Mouse (Mus musculus) bone marrow, adult 2 months (tissue): ENCODE results near the gene Olig3. TPM values are rescaled to one million over a fixed set of nuclear protein-coding genes. Genes with fewer than 3 reads are reported as not detected.
"Not testable (repeated sequence)": the region's sequence is repeated elsewhere in the genome, so short reads cannot be mapped to it uniquely, and the experiment has no call there.

Experiments used
- H3K27ac ChIP-seq: fragments of 200-500 bp; 2 replicates; pipeline ENCODE4 v1.5.1; 2012; ENCODE audit warnings: low read depth, mild to moderate bottlenecking, control low read depth, inconsistent platforms, low read length; ENCODE audit not compliant: control insufficient read depth, poor library complexity, insufficient read depth
- H3K4me1 ChIP-seq: fragments of 200-500 bp; 2 replicates; pipeline ENCODE4 v1.6.1; 2011; ENCODE audit warnings: low read length; ENCODE audit not compliant: control insufficient read depth, insufficient read depth
- H3K4me3 ChIP-seq: fragments of 200-500 bp; replicated peaks from 2 replicates; pipeline ENCODE3; 2011; ENCODE audit warnings: mild to moderate bottlenecking, low read depth, low read length, control low read depth; ENCODE audit not compliant: control insufficient read depth
- CTCF ChIP-seq: fragments of 200-500 bp; IDR thresholded peaks from 2 replicates; pipeline ENCODE4 v1.5.1; 2011; ENCODE audit warnings: low read length, control low read depth; ENCODE audit not compliant: control insufficient read depth, insufficient read depth
- POLR2A ChIP-seq: fragments of 200-500 bp; IDR thresholded peaks from 2 replicates; pipeline ENCODE4 v1.6.1; 2011; ENCODE audit warnings: low read depth, mild to moderate bottlenecking, control low read depth, low read length, borderline replicate concordance; ENCODE audit not compliant: control insufficient read depth
- WGBS: fragments of 180-500 bp; shearing (Covaris S2); methylation state at CpG from one replicate; pipeline ENCODE4 v1.1.7; 2018; 5-methylcytosine and 5-hydroxymethylcytosine counted together
- polyA plus RNA-seq: library from polyadenylated mRNA; stranded (reverse); fragments of >200 nt; gene quantifications from 2 replicates; pipeline ENCODE4 v1.2.4, GENCODE M21; 2011; ENCODE audit warnings: low replicate concordance; ENCODE audit not compliant: missing spikeins, insufficient read depth, insufficient read length

The Olig3 gene
- polyA plus RNA-seq, 1 experiment, result 2.4 TPM

- 81% methylated on average over 3 of the region's 3 CpGs for WGBS
- Histone ChIP-seq H3K4me3 (no peak overlapping the region), H3K27ac (no peak overlapping the region), H3K4me1 (no peaks in the 10 kb centered on the region)
- TF ChIP-seq POLR2A (no peak), CTCF (no peak)
Measured at GRCm38 (mm10) chr10:19370146-19370545, 13.8 kb downstream of the Olig3 start.

- no peak overlapping the region for H3K4me3 ChIP-seq
- TF ChIP-seq POLR2A (no peak), CTCF (no peak)
- H3K4me1 ChIP-seq, result no peaks in the 10 kb centered on the region
- H3K27ac ChIP-seq, result no peak overlapping the region
- 84% methylated on average over 5 of the region's 5 CpGs for WGBS
Measured at GRCm38 (mm10) chr10:19372263-19372662, 15.9 kb downstream of the Olig3 start.

GRCm38 (mm10) chr10:19373797-19374196, 17.5 kb downstream of the Olig3 start:
- Histone ChIP-seq H3K27ac (no peak overlapping the region), H3K4me3 (no peak overlapping the region), H3K4me1 (no peaks in the 10 kb centered on the region)
- WGBS, result 20% methylated on average over 7 of the region's 7 CpGs
- no peak for TF ChIP-seq CTCF
- no peak for TF ChIP-seq POLR2A

- WGBS, result 77% methylated on average over 3 of the region's 3 CpGs
- Histone ChIP-seq H3K4me1 (no peaks in the 10 kb centered on the region), H3K27ac (no peak overlapping the region), H3K4me3 (no peak overlapping the region)
- TF ChIP-seq CTCF (no peak), POLR2A (no peak)
Measured at GRCm38 (mm10) chr10:19374311-19374710, 18.0 kb downstream of the Olig3 start.

GRCm38 (mm10) chr10:19375838-19376237, 19.5 kb downstream of the Olig3 start:
- Histone ChIP-seq H3K4me1 (no peaks in the 10 kb centered on the region), H3K4me3 (no peak overlapping the region), H3K27ac (no peak overlapping the region)
- WGBS, result 84% methylated on average over 2 of the region's 2 CpGs
- TF ChIP-seq CTCF (no peak), POLR2A (no peak)

GRCm38 (mm10) chr10:19380971-19381370, 24.6 kb downstream of the Olig3 start:
- not testable (repeated sequence) for H3K4me1 ChIP-seq, H3K27ac ChIP-seq, H3K4me3 ChIP-seq
- WGBS, result 90% methylated on average over 1 of the region's 1 CpGs

- H3K4me1 ChIP-seq, result no peaks in the 10 kb centered on the region
- H3K27ac ChIP-seq, result no peak overlapping the region
- WGBS, result 77% methylated on average over 3 of the region's 3 CpGs
- H3K4me3 ChIP-seq, result no peak overlapping the region
- no peak for TF ChIP-seq POLR2A
- no peak for TF ChIP-seq CTCF
Measured at GRCm38 (mm10) chr10:19384176-19384575, 27.8 kb downstream of the Olig3 start.

- H3K4me3 ChIP-seq, result no peak overlapping the region
- TF ChIP-seq POLR2A (no peak), CTCF (no peak)
- H3K4me1 ChIP-seq, result no peaks in the 10 kb centered on the region
- no peak overlapping the region for H3K27ac ChIP-seq
- WGBS, result 66% methylated on average over 4 of the region's 4 CpGs
Measured at GRCm38 (mm10) chr10:19391819-19392218, 35.5 kb downstream of the Olig3 start.

GRCm38 (mm10) chr10:19396485-19397137, 40.3 kb downstream of the Olig3 start:
- no peak for TF ChIP-seq CTCF
- TF ChIP-seq POLR2A, result no peak
- 69% methylated on average over 9 of the region's 9 CpGs for WGBS

More at GRCm38 (mm10) chr10:19396485-19397137, 40.3 kb downstream of the Olig3 start:
- H3K4me1 ChIP-seq, result no peaks in the 10 kb centered on the region
- H3K27ac ChIP-seq, result no peak overlapping the region
- H3K4me3 ChIP-seq, result no peak overlapping the region
